Mouse (Mus musculus) cerebellum, adult 2 months (tissue): Measurements from ENCODE around the gene Olfr322.

Experiments used
- CTCF ChIP-seq: fragments of 200-500 bp; IDR thresholded peaks from 2 replicates; pipeline ENCODE4 v1.5.1; 2011; ENCODE audit warnings: low read depth, mild to moderate bottlenecking, control low read depth, low read length, moderate library complexity, borderline replicate concordance; ENCODE audit not compliant: insufficient read depth
- POLR2A ChIP-seq: fragments of 200-500 bp; IDR thresholded peaks from 2 replicates; pipeline ENCODE4 v1.6.1; 2011; ENCODE audit warnings: low read length, control low read depth, borderline replicate concordance; ENCODE audit not compliant: insufficient read depth

DNA sequence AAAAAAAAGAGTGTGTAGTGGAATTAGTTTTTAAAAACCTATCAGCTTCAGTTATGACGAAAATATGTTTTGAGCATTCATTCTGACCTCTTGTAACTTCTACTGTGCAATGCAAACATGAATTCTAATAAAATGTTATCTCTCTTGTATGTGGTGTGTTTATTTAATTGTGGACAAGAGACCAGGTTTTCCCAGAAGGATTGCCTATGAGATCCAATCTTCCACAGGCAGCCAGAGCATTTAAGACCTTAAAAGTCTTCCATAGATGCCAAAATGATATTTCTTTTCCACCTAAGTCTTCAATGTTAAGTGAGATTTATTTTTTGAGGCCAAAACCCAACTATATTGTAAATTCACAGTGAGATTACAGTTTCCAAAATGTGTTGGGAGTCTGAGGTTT, 22.2 kb downstream of the Olfr322 start, which contains the start of gene Olfr320:
- TF ChIP-seq CTCF, result no peak
- TF ChIP-seq POLR2A, result no peak
